Mouse (Mus musculus) hindbrain, postnatal 0 days (tissue): Measurements from ENCODE around the gene Hbq1a. TPM values are rescaled to one million over a fixed set of nuclear protein-coding genes. Genes with fewer than 3 reads are reported as not detected.

Source experiments
- ATAC-seq: fragments of 200-750 bp; cut with Nextera tagmentation; 2 replicates; pipeline ENCODE4 v1.8.0; 2017; ENCODE audit warnings: mild to moderate bottlenecking, moderate TSS enrichment, moderate library complexity
- DNase-seq: peaks from one replicate; pipeline ENCODE4 v3.0.0-alpha.2; 2015; ENCODE audit warnings: low spot score
- H3K27ac ChIP-seq: fragments of 300-500 bp; sonication (generic); 2 replicates; pipeline ENCODE4 v1.5.1; 2014; ENCODE audit warnings: mild to moderate bottlenecking
- H3K27me3 ChIP-seq: fragments of 300-500 bp; sonication (generic); 2 replicates; pipeline ENCODE4 v1.6.1; 2014; ENCODE audit warnings: low read length, mixed read lengths; ENCODE audit not compliant: insufficient read depth
- H3K36me3 ChIP-seq: fragments of 300-500 bp; sonication (generic); 2 replicates; pipeline ENCODE4 v1.6.1; 2014; ENCODE audit warnings: low read length, mixed read lengths; ENCODE audit not compliant: insufficient read depth
- H3K4me1 ChIP-seq: fragments of 300-500 bp; sonication (generic); 2 replicates; pipeline ENCODE4 v1.6.1; 2014; ENCODE audit warnings: antibody characterized with exemption, low read length, mixed read lengths; ENCODE audit not compliant: insufficient read depth
- H3K4me2 ChIP-seq: fragments of 300-500 bp; sonication (generic); 2 replicates; pipeline ENCODE4 v1.6.1; 2014; ENCODE audit warnings: low read depth, mild to moderate bottlenecking, low read length, moderate library complexity, mixed read lengths
- H3K4me3 ChIP-seq: fragments of 300-500 bp; sonication (generic); 2 replicates; pipeline ENCODE4 v1.5.1; 2014; ENCODE audit warnings: low read length
- H3K9ac ChIP-seq: fragments of 300-500 bp; sonication (generic); replicated peaks from 2 replicates; pipeline ENCODE4 v1.6.1; 2014; ENCODE audit warnings: mild to moderate bottlenecking, low read length, moderate library complexity, mixed read lengths
- H3K9me3 ChIP-seq: fragments of 300-500 bp; sonication (generic); 2 replicates; pipeline ENCODE4 v1.6.1; 2016; ENCODE audit warnings: low read length, mixed read lengths
- CTCF ChIP-seq: IDR thresholded peaks from 2 replicates; pipeline ENCODE4 v1.5.1; 2016; ENCODE audit warnings: antibody characterized with exemption, control low read depth, low read depth
- WGBS: fragments of 180-500 bp; shearing (Covaris S2); extraction: QIAGEN DNeasy Blood & Tissue Kit; methylation state at CpG from one replicate; pipeline ENCODE4 v1.1.7; 2014; 5-methylcytosine and 5-hydroxymethylcytosine counted together
- polyA plus RNA-seq: library from polyadenylated mRNA; unstranded; fragments of >200 nt; fragmentation: Nextera tagmentation; extraction: Ambion mirVana; gene quantifications from 2 replicates; pipeline ENCODE4 v1.2.1, GENCODE M21; 2015
- total RNA-seq: library from RNA; depleted of rRNA; stranded (reverse); fragments of >200 nt; gene quantifications from 2 replicates; pipeline ENCODE4 v1.2.3, GENCODE M21; 2014

The Hbq1a gene
- total and polyA plus RNA-seq, 2 experiments from 2014 or later = 2.0 to 5.6 TPM

DNA sequence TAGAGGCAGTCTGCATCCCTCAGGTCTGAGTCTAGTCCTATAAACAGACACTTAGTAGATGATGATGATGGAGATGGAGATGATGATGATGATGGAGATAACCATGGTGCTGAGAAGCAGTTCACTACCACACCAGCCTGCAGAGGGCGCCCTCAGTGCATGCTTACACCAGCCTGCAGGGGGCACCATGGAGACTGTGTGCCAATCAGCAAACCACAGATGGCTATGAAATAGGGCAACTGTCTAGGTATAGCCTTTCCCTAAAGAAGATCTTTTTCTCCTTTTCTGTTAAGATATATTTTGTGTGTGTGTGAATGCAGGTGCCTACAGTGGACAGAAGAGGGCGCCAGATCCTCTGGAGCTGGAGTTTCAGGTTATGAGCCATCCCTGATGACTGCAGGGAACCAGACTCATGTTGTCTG is 42.9 kb downstream of the Hbq1a start:
- H3K27me3 ChIP-seq = no peaks in the 10 kb centered on the region
- no peak overlapping the region for H3K27ac ChIP-seq
- TF ChIP-seq CTCF = peak; percentile 82
- H3K4me2 ChIP-seq = no peak overlapping the region
- ATAC-seq = no peak
- no peak overlapping the region for H3K4me3 ChIP-seq
- no peaks in the 10 kb centered on the region for H3K9me3 ChIP-seq
- H3K9ac ChIP-seq = no peak overlapping the region
- 0 out of 2 replicates have a peak, but pooled peaks cover 3% of the 10 kb centered on the region for H3K4me1 ChIP-seq
- peak; percentile 70 for DNase-seq
- H3K36me3 ChIP-seq = no peaks in the 10 kb centered on the region
- 21% methylated on average over 2 of the region's 2 CpGs for WGBS

DNA sequence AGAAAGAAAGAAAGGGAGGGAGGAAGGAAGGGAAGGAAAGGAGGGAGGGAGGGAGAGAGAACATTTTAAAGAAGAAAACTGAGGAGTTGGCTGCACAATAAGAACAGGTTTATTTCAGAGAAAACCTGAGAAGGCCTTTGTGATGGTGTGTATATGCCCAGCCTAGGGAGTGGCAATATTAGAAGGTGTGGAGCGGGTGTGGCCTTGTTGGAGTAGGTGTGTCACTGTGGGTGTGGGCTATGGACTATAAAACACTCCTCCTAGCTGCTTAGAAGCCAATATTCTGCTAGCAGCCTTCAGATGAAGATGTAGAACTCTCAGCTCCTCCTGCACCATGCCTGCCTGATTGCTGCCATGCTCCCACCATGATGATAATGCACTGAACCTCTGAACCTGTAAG is 43.5 kb downstream of the Hbq1a start:
- TF ChIP-seq CTCF = no peak
- Histone ChIP-seq H3K9ac (no peak overlapping the region), H3K27ac (no peak overlapping the region), H3K4me3 (no peak overlapping the region), H3K4me2 (no peak overlapping the region), H3K36me3 (no peaks in the 10 kb centered on the region), H3K27me3 (no peaks in the 10 kb centered on the region), H3K4me1 (peaks cover 3% of the 10 kb centered on the region; the same call in 1 of the 2 replicates), H3K9me3 (no peaks in the 10 kb centered on the region)
- WGBS = 96% methylated on average over 1 of the region's 1 CpGs
- DNase-seq (no peak), ATAC-seq (no peak)

DNA sequence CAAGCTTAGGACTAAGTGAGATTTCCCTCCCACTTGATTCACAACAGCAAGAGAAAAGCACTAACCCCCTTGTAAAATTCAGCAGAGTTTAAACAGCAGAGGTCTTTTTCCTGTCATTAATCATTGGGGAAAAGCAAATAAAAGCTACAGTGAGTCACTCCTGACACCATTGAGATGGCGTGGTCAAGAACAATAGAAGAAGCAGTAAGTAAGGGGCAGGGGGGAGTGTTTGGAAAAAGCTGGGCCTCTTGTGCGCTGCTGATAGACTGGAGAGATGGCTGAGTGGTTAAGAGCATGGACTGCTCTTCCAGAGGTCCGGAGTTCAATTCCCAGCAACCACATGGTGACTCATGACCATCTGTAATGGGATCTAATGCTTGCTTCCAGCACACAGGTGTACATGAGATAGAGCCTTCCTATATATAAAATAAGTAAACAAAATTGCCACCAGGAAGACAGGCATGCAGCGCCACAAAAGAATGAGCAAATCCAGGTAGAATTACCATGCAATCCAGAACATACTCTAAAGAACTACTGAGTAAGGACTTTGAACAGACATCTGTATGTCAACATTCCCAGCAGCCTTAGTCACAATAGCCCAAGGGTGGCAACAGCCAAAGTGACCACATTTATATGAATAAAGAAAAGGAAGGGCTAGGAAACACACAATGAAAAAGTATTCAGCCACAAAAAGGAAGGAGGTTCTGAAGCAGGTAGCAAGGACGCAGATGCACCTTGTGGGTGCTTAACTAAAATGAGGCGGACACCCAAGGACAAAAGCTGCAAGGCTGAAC is 45.8 kb downstream of the Hbq1a start:
- H3K36me3 ChIP-seq = no peaks in the 10 kb centered on the region
- H3K27me3 ChIP-seq = no peaks in the 10 kb centered on the region
- WGBS = 69% methylated on average over 6 of the region's 6 CpGs
- no peak for DNase-seq
- no peak overlapping the region for H3K4me2 ChIP-seq
- H3K4me3 ChIP-seq = no peak overlapping the region
- TF ChIP-seq CTCF = no peak
- H3K27ac ChIP-seq = no peak overlapping the region
- peaks cover 14% of the 10 kb centered on the region for H3K4me1 ChIP-seq
- no peaks in the 10 kb centered on the region for H3K9me3 ChIP-seq
- ATAC-seq = no peak
- no peak overlapping the region for H3K9ac ChIP-seq

DNA sequence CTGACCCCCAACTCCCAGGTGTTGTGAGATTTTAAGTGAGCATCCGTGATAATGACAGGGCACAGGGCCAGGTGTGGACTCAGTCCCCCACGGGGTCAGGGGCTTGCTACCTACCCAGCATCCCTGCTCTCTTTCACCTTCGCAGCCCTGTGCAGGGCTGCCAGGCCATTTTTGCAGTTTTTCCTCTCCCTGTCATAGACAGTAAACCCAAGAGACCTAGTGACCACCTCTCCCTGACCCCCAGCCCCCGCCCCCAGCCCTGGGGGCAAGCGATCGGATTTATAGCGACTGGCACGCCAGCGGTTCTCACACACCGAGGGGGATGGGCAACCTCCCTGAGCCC is 47.4 kb downstream of the Hbq1a start:
- Histone ChIP-seq H3K9me3 (no peaks in the 10 kb centered on the region), H3K27me3 (no peaks in the 10 kb centered on the region), H3K27ac (peak overlapping the region; percentile 84), H3K9ac (peak overlapping the region; percentile 76), H3K4me1 (peaks cover 14% of the 10 kb centered on the region), H3K4me2 (peak overlapping the region; percentile 93), H3K36me3 (no peaks in the 10 kb centered on the region), H3K4me3 (peak overlapping the region; percentile 60)
- ATAC-seq (peak; percentile 19), DNase-seq (no peak)
- TF ChIP-seq CTCF = no peak
- under 1% methylated on average over 10 of the region's 10 CpGs for WGBS

DNA sequence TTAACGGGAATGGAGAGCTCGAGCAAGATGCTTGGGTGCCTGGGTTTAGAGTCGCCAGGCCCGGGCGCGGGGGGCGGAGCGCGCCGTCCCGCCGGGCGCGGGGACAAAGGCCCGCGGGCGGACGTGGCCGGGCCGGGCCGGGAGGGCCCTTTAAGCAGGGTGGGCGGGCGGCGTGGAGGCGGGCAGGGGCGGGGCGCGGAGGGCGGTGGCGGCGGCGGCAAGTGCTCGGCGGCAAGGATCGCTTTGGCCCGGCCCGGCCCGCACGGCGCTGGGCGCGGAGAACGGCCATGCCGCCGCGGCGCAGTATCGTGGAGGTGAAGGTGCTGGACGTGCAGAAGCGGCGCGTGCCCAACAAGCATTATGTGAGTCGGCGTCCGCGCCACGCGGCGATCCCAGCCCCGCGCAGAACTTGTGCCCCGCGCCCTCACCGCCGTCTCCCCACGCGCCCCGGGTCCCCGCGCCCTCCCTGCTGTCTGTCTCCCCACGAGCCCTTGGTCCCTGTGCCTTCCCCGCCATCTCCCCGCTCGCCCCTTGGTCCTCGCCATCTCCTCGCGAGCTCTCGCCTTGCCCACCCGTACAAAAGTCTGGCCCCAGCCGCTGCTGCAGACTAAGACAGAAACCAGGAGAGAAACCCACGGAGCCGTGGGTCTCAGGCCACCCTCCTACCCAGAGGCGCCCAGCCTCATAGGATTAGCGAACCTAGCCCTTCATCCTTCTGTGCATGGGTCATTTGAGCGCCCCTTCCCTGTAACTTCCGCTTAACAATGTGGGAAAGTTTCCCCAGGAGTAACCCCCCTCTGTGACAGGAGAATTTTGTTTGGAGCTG is 48.0 kb downstream of the Hbq1a start, which contains the start of gene Sh3pxd2b:
Gene Sh3pxd2b (plus strand): TSS at position 214 of the 826 bp plus-strand sequence.
- peak within 1 kb of the TSS; percentile 84 for H3K27ac ChIP-seq
- ATAC-seq (peak; percentile 75), DNase-seq (peak; percentile 70)
- H3K36me3 ChIP-seq = no peaks in the 10 kb centered on the region
- peaks cover 14% of the 10 kb centered on the region for H3K4me1 ChIP-seq
- WGBS = under 1% methylated on average over 63 of the region's 86 CpGs
- no peak for TF ChIP-seq CTCF
- H3K4me2 ChIP-seq = peak within 1 kb of the TSS; percentile 93
- no peaks in the 10 kb centered on the region for H3K9me3 ChIP-seq
- peak within 1 kb of the TSS; percentile 76 for H3K9ac ChIP-seq
- H3K27me3 ChIP-seq = no peaks in the 10 kb centered on the region
- peak within 1 kb of the TSS; percentile 60 for H3K4me3 ChIP-seq

DNA sequence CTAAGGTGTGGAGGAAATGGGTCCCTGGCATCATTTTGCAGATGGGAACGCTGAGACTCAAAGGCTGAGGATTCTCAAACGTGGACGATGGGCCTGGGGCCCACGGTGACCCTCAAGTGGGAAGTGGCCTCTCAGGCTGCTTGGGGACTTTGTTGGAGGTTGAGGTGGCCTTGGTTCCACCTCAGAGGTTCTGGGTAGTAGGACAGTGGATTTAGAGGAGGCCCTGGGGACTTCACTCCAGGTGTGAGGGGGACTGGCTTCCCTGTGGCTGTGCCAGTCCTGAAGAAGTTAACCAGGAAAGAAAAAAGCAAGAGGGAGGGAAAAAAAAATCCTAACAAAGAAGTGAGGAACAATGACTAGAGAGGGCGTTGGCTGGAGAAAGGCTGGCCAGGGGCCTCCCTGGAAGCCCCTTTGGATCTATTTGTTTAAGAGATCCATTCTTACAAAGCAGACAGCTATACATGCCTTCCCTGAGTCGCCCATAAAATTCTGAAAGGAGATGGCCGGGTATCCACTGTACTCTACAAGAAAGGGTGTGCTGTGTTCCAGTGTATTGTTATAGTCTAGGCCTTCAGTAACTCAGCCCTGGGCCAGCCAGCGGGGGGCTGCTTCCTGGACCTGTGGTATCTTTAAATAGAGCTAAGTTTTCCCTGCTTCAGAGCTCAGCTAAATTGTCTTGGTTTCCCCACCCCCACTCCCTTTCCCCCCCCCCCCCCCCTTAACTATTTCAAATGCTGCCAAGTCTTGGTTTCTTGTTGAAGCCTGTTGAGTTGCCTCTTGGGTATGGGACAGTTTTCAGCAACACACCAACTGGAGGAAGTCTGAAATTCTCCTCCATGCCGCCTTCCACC is 48.8 kb downstream of the Hbq1a start:
- Histone ChIP-seq H3K27me3 (no peaks in the 10 kb centered on the region), H3K4me2 (peak overlapping the region; percentile 93), H3K9me3 (no peaks in the 10 kb centered on the region), H3K9ac (peak overlapping the region; percentile 76), H3K4me1 (peaks cover 14% of the 10 kb centered on the region), H3K4me3 (peak overlapping the region; percentile 60), H3K27ac (peak overlapping the region; percentile 84), H3K36me3 (no peaks in the 10 kb centered on the region)
- no peak for DNase-seq
- TF ChIP-seq CTCF = no peak
- no peak for ATAC-seq
- WGBS = 15% methylated on average over 9 of the region's 9 CpGs
